Mouse (Mus musculus): ENCODE data around the gene Enoph1.

The Enoph1 gene

DNA sequence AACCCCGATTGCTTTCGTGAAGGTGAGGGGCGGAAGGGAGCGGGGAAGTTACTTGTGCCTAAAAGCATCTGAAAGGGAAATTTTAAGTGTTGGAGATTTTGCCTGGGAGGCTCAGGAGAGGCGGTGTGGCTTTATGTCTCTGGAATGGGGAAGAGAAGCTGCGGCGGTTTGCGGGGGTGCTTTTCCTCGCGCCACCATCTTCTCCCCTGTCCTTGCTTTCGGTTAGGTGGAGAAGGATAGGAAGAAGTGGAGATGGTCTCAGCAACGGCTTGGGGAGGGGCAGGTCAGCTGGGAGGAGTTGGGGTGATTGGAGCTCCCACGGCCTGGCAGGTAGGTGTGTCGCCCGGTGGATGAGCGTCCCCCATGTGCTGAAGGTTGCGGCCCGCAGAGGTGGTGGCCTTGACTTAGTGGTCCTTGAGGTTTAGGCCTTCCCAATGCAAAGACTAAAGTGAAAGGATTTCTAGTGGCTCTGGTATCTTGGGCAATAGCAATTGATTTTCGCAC lies 548 bp downstream of the Enoph1 start:
- in situ Hi-C loops (cut with MboI) = loop anchor here (25.0 kb wide), 1 partner anchor 828 kb away; no protein-coding TSS in a partner anchor

DNA sequence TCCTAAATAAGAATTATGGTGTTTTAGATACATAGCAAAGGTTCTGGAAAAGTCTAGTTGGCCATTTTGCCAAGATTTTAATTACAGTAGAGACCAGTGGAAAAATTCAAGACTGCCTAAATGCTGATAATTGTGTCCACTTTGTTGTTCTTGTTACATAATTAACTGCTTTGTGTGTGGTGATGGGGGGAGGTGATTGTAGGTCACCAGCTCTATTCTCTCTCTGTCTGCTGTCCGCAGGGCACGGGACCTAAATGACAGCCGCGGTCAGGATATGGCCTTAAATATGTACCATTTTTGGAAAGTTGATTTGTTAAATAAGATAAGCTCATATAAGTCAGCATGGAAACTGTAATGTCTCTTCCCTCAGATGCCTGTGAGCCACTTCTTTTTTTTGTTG lies 1.5 kb downstream of the Enoph1 start:
- in situ Hi-C loops (cut with MboI) = loop anchor here (25.0 kb wide), 1 partner anchor 829 kb away; no protein-coding TSS in a partner anchor

DNA sequence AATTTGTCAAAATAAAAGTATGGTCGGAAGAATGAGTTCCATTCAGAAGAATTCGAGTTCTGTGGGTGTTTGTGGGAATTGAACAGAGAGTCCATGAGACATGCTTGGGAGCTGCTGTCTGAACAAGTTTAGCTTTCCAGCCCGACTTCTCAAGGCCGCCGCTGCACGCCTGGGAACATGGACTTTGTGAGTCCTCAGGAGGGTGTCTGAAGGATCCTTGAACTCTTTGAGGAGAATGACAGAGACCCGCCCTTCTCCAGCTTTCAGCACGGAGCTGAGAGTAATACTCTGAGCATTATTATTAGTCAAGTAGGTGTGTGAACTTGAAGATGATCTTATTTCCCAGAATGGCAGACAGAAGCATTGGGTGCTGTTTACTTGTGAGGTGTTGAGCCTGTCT lies 2.7 kb downstream of the Enoph1 start:
- in situ Hi-C loops (cut with MboI) = loop anchor here (25.0 kb wide), 1 partner anchor 830 kb away; no protein-coding TSS in a partner anchor

- in situ Hi-C loops (cut with MboI) = loop anchor here (25.0 kb wide), 1 partner anchor 831 kb away; no protein-coding TSS in a partner anchor
These were observed 3.6 kb downstream of the Enoph1 start for GRCm38 (mm10) chr5:100043361-100043760.

- in situ Hi-C loops (cut with MboI) = loop anchor here (25.0 kb wide), 1 partner anchor 832 kb away; no protein-coding TSS in a partner anchor
These were observed 4.2 kb downstream of the Enoph1 start for GRCm38 (mm10) chr5:100044030-100044429.

GRCm38 (mm10) chr5:100044621-100045020 lies 4.8 kb downstream of the Enoph1 start:
- in situ Hi-C loops (cut with MboI) = loop anchor here (25.0 kb wide), 1 partner anchor 832 kb away; no protein-coding TSS in a partner anchor

DNA sequence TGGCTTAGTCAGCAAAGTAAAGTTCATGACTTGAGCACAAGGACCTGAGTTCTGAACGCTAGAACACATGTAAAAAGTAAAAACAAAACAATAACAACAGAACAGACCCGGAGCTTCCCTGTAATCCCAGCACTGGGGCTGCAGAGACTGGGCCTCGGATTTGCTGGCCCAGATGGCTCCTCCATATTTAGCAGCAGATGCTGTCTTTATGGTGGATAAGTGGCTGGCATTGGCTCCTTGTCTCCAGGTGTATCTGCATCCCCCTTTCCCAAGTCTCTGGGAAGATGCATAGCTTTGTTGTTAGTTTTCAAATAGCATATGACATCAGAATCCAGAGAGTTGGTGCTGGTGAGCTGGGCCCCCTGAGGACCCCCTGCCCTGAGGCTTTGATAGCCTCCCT lies 6.3 kb downstream of the Enoph1 start:
- in situ Hi-C loops (cut with MboI) = loop anchor here (25.0 kb wide), 1 partner anchor 834 kb away; no protein-coding TSS in a partner anchor

- in situ Hi-C loops (cut with MboI) = loop anchor here (25.0 kb wide), 1 partner anchor 835 kb away; no protein-coding TSS in a partner anchor
These were observed 7.4 kb downstream of the Enoph1 start for GRCm38 (mm10) chr5:100047143-100047640.

GRCm38 (mm10) chr5:100047871-100048270 lies 8.1 kb downstream of the Enoph1 start:
- in situ Hi-C loops (cut with MboI) = loop anchor here (25.0 kb wide), 1 partner anchor 836 kb away; no protein-coding TSS in a partner anchor

DNA sequence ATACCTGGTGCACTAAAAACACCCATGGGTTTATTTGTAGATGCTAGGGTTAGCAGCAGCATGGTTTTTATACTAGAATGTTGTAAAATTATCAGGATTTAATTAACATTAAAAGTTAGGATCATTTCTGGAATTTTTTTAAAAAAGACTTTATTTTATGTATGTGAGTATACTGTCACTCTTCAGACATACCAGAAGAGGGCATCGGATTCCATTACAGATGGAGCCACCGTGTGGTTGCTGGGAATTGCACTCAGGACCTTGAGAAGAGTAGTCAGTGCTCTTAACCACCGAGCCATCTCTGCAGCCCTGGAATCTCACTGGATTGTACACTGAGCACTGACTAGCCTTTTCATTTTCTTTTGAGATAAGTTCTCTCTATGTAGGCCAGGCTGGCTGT lies 10.1 kb downstream of the Enoph1 start:
- in situ Hi-C loops (cut with MboI) = loop anchor here (25.0 kb wide), 2 partner anchors 187 to 838 kb away; no protein-coding TSS in a partner anchor

DNA sequence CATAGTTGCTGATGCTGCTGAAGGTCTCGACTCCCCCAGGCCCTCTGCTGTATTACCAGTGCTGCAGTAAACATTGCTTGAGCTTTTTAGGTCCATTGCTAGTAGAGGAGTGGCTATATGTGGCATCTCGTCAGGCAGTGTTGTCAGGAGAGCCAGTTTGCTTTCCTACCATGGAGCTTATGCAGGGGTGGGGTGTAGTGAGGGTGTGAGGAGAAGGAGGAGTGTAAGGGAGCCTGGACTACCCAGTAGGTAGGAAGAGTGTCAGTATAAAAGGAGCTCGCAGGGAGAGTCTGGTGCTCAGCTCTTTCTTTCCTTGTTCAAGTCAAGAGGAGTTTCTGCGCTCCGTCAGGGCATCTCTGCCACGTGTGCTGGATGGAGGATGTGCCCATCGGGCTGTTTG lies 12.9 kb downstream of the Enoph1 start:
- in situ Hi-C loops (cut with MboI) = loop anchor here (25.0 kb wide), 1 partner anchor 185 kb away; no protein-coding TSS in a partner anchor

GRCm38 (mm10) chr5:100054807-100055547 lies 15.2 kb downstream of the Enoph1 start:
- in situ Hi-C loops (cut with MboI) = loop anchor here (25.0 kb wide), 1 partner anchor 182 kb away; no protein-coding TSS in a partner anchor

DNA sequence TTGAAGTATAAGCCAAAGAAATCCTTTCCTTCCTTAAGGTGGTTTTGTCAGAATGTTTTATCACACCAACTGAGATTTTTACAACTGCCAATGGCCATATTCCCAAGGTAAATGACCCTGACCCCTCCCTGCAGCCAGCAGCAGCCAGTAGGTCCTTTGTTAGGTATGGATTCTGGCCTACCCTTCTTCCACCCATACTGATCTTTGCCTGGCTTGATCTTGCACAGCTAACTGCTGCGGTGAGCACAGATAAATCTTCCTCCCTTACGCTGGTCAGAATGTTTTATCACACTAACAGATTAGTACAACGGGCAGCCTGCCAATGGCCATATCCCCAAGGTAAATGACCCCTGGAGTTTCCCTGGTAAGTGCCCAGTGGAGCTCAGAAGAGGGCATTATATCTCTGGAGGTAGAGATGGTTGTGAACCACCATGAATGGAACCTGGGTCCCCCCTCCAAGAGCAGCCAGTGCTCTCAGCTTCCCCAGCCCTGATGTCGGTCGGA lies 16.1 kb downstream of the Enoph1 start:
- in situ Hi-C loops (cut with MboI) = loop anchor here (25.0 kb wide), 1 partner anchor 181 kb away; no protein-coding TSS in a partner anchor

DNA sequence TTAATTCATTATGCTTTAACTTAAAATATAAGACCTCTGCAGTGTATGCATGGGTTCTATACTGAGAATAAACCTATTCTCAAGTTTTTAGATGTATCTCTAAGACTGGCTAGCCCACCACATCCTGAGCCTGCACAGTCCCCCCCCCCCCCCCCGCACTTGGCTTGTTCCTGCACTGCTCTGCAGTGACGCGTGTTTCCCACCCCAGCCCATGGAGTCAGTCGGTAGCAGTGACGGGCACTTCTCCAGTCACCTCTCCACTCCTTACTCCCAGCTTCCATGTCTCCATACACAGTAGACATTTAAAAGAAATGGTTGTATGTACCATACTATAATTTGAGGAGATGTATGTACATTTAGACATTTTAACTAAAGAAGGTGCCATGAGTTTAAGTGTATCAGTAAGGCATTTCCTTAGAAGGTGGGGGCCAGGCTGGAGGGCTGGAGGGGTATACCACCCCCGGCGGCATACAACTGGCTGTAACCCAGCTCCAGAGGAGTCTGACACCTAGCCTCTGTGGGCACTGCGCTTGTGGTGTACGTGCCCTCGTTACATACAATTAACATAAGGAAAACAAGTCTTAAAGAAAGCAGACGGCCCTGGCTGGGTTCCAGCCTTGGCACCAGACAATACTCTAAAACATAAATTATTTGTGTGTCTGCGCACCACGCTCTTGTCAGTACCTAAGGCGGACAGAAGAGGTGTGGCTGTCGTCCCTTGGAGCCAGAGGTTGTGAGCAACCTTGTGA lies 17.9 kb downstream of the Enoph1 start:
- in situ Hi-C loops (cut with MboI) = loop anchor here (25.0 kb wide), 1 partner anchor 180 kb away; no protein-coding TSS in a partner anchor

DNA sequence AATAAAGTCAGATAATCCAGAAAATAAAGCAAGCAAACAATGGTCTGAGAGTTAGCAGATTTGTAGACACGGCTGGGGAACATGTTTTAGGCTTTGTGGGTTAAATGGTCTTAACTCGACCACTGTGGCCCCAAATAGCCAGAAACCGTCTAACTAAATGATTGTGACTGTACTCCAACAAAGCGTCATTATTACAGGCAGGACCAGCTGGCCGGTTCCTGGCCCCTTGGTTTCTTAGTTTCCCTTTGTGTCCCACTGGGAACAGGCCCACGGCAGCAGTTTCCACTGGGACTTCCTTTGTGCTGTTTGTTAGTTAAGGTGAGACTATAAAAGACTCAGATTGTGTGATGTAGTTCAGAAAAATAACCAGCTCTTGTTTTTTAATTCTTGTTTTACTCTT lies 18.9 kb downstream of the Enoph1 start:
- in situ Hi-C loops (cut with MboI) = loop anchor here (25.0 kb wide), 1 partner anchor 179 kb away; no protein-coding TSS in a partner anchor

DNA sequence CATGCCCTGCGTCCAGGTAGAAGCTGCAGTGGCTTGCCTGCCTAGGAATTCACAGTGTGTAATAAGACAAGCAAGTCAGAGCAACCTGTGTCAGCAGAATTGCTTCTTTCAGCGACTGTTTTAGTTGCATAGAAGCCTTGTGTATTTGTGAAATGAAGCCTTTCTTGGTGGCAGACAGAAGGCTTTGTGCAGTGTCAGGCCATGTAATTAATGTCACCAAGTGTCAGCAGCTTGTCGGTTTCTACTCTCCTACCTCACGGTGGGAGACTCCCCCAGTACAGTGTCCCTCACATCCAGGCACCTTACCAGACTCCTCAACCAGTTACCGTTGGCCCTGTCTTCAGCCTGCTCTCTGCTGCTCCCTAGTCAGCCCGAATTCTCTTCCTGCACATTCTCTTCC lies 19.5 kb downstream of the Enoph1 start:
- in situ Hi-C loops (cut with MboI) = loop anchor here (25.0 kb wide), 1 partner anchor 178 kb away; no protein-coding TSS in a partner anchor

- in situ Hi-C loops (cut with MboI) = loop anchor here (25.0 kb wide), 1 partner anchor 176 kb away; no protein-coding TSS in a partner anchor
These were observed 21.1 kb downstream of the Enoph1 start for GRCm38 (mm10) chr5:100060876-100061275.

- in situ Hi-C loops (cut with MboI) = loop anchor here (25.0 kb wide), 1 partner anchor 170 kb away; no protein-coding TSS in a partner anchor
These were observed 27.8 kb downstream of the Enoph1 start for GRCm38 (mm10) chr5:100067579-100067978.

DNA sequence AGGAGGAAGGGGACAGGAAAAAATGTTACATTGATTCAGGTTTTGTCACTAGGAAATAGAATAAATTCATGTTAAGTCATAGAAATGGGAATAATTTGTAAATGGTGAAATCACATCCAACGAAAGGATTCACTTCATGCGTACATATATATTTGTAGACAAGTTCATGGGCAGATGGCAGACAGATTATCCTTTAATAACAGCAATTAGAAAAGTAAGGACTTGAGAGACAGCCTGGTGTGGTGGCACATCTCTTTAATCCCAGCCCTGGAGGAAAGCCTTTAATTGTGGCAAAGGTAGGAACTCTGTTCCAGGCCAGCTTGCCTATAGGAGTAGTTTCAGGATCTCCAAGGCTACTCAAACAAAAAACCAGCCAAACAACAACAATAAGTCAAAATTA lies 29.7 kb downstream of the Enoph1 start:
- in situ Hi-C loops (cut with MboI) = loop anchor here (25.0 kb wide), 1 partner anchor 168 kb away; no protein-coding TSS in a partner anchor

- in situ Hi-C loops (cut with MboI) = loop anchor here (25.0 kb wide), 1 partner anchor 167 kb away; no protein-coding TSS in a partner anchor
These were observed 30.5 kb downstream of the Enoph1 start for GRCm38 (mm10) chr5:100070255-100070654.

GRCm38 (mm10) chr5:100071541-100071940 lies 31.8 kb downstream of the Enoph1 start:
- in situ Hi-C loops (cut with MboI) = loop anchor here (25.0 kb wide), 1 partner anchor 166 kb away; no protein-coding TSS in a partner anchor
